Mouse (Mus musculus) thymus, adult 18-20 months (tissue): ENCODE measurements at regions not wholly inside any gene's neighbourhood (a gene's known extent, or its start where the extent isn't known, plus 50 kb on each side); places are given as distances from the start of the nearest gene placed in this dataset.

Experiments used
- DNase-seq, 2 experiments: peaks; one replicate each; pipeline ENCODE4 v3.0.0; 2022; ENCODE audit warnings: mixed read lengths in 2 of 2

GRCm38 (mm10) chr17:45784905-45785304 is 51.3 kb upstream of the 1600014C23Rik start:
- DNase-seq, result no peak

- no peak for DNase-seq
Measured at GRCm38 (mm10) chr17:45784496-45784895, 50.9 kb upstream of the 1600014C23Rik start.
